Mouse (Mus musculus) c-Kit-negative CD71-positive TER-119-positive erythroid progenitor cells, embryonic 14.5 days (primary cell): ENCODE measurements around the gene Cnbp.

Experiments
- DNase-seq: peaks from one replicate; pipeline ENCODE4 v3.0.0-alpha.2; 2013; ENCODE audit warnings: low read depth, low spot score

The Cnbp gene

DNA sequence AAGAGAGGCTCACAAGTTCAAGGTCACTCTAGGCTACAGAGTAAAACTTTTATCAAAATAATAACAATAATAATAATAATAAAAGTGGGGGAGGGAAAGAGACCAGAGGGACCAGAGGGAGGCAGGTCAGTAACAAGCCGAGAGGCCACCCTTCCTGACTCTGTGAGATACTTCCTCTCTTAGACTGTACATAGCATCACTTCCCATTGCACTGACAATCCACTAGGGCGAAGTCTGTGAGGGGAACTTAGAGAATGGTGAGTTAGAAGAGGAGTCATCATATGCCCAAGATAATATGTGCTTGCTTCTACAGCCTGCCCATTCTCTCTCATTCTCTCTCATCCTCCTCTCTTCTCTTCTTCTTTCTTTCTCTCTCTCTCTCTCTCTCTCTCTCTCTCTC is 44.9 kb downstream of the Cnbp start:
- DNase-seq, result no peak

DNA sequence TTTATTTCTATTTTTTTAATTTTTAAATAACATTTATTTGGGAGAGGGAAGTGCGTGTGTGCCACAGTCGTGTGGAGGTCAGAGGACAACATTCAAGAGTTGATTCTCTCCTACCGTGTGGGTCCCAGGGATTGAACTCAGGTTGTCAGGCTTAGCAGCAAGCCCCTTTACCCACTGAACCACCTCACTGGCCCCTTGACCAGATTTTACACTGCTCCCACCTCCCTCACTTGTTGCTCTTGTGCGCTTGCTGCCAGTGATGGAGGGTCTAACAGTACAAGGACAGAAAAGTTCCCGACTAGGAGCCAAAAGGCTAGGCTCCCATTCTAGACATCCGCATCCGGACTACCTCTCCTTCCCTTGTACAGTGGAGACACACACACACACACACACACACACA is 45.5 kb downstream of the Cnbp start:
- DNase-seq, result no peak

DNA sequence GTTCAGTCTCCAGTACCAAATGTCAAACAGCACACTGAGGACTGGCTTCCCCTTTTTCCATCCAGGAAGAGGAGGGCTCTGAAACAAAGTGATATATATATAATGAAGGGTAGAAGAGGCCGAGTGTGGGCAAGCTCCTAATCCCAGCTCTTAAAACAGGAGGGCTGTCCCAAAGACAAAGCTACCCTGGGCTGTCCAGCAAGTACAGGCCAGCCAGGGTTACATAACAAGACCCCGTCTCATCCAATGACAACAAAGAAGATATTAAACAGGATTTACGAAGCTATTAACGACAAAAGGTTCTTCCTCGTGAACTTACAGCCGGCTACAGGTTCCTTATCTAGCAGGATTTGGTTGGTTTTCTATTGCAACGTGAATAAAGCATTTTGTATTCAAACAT is 46.0 kb downstream of the Cnbp start:
- DNase-seq, result no peak

DNA sequence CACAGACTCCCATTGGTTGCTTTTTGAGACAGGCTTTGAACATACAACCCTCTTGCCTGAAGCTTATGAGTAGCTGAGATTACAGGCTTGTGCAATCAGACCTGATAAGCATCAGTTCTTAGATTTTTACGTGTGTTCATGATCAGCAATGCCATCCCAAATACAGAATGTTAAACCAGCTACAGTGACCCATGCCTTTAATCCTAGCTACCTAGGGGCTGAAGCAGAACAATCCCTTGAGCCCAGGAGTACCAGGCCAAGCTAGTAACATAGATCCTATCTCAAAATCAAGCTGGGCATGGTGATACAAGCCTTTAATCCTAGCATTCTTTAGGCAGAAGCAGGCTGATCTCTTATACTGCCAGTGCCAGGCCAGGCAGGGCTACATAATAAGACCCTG is 46.9 kb downstream of the Cnbp start:
- no peak for DNase-seq

DNA sequence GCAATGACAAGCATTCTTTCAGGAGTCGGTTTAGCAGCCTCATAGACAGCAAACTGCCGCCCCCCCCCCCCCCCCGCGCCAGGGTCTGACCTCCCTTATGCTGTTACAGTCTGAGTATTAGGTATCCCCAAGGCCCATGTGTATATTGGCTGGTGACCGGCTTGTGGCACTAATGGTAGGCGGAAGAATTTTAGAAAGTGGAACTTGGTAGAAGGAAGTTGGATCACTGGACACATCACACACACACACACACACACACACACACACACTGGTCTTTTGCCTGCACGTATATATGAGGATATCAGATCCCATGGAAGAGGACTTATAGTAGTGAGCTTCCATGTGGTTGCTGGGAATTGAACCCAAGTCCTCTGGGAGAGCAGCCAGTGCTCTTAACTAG is 48.4 kb downstream of the Cnbp start:
- DNase-seq, result no peak

DNA sequence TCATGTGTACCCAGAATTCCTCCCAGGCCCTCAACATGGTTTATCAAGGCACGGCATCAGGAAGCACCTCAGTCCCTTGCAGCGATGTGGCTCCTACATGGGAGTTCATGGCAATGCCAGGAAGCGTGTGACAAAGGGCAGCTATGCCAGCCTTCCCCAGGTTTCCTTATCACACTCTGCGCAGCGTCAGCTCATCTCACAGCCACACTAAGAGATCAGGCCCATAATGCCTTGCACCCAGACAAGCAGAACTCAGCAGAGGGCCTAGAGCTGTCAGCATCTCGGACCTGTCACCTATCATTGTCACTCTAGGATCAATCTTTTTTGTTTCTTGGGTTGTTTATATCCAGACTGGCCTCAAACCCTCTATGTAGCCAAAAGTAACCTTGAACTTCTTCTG is 51.3 kb downstream of the Cnbp start:
- DNase-seq, result no peak

DNA sequence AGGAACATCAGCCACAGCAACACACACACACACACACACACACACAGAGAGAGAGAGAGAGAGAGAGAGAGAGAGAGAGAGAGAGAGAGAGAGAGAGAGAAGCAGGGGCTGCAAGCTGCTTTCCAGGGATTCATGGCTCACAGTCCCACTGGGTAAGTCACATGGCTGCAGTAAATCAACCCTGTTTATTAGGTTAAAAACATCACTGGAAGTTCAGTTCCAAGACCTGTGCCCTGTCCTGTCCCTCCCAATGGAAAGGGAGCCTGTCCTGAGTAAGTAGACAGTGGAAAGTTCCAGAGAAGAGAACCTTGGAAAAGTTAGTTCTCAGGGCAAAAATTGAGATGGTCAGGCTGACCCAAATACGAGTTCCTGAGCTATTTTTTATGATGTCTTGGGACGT is 53.6 kb downstream of the Cnbp start:
- DNase-seq, result no peak

DNA sequence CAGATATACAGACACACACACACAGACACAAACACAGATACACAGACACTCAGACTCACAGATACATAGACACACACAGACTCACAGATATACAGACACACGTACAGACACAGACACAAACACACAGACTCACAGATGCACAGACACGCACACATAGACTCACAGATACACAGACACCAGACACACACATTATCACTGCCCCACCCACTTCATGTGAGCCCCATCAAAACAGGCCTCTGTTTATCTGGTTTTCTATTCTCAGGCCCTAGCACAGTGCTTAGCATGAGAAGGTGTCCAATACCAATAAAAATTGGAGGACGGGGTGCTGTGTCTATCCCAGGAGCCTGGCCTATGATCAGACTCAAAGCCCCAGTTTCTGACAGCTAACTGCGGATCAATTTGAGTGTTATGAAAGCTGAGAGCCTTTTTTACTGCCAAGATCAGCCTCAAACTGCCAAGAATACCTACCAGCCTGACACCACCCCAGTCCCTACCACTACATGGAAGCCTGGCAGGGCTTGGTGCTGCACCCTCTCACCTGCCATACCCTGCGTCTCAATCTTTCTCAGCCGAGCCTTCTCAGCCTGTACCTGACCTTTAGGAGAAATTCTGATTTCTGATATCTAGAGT is 54.5 kb downstream of the Cnbp start:
- peak; percentile 42 for DNase-seq

DNA sequence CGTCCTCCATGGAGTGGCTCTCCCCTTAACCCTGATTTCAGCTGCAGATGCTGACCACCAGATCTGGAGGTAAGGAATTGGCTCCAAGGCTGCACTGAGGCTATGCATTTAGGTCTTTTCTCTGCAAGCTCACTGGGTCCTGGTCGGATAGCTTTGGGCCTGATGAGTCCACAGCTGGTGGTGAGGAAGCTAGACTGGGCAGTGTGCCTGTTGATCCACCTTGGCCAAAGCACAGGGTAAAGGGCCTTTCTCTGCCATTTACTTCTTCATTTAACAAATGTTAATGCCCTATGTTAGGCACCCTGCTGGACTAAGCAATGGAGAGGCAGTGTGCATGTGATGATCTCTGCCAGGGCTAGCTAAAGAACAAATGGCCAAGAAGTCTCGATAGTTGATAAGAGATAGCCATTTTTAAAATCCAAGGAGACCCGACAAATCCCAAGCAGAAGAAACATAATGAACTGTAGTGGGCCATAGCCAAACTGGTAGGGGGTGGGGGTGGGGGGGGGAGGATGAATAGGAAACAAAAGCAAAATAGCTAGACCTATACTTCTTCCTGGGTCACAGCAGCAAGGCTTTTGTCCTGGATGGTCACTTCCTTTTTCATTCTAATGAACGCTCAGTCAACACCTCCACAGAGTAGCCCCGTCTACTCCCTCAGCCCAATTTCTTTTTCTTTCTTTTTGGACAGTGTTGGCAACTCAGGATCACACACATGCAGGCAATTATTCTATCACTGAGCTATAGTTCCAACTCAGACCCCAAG is 55.3 kb downstream of the Cnbp start:
- no peak for DNase-seq

DNA sequence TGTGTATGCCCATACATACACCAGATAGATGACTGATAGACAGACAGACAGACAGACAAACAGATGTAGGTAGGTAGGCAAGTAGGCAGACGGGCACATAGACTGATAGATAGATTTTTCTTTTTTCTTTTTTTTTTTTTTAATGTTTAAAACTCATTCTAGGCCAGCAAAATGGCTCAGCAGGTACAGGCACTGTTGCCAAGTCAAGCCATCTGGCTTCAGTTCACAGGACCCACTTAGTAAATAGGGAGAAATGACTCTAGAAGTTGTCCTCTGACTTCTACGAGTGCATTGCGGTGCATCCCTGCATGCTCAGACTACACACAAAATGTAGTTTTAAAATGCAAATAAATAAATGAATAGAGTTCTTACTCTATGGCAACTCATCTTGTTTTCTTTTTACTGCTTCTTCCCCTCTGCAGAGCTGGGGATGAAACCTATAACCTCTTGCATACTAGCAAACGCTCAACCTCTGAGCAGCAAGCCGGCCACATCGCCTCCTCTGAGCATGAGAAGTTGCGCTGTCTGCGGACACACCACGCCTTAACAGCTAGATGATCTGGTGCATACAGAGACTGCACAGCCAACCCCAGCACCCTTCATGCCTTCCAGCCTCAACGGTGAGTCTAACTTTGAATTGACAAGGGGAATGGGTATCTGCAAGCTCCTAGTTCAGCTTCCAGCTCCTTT is 56.9 kb downstream of the Cnbp start:
- DNase-seq, result no peak
